Mouse (Mus musculus) liver, embryonic 14.5 days (tissue): ENCODE results near the gene Slx4ip.

Experiments used
- CTCF ChIP-seq: IDR thresholded peaks from 2 replicates; pipeline ENCODE4 v1.5.1; 2016; ENCODE audit warnings: antibody characterized with exemption, low read depth, control low read depth
- EP300 ChIP-seq: IDR thresholded peaks from 2 replicates; pipeline ENCODE4 v1.6.1; 2016; ENCODE audit warnings: antibody characterized with exemption, low read depth

GRCm38 (mm10) chr2:136909298-136909697 is 18.3 kb downstream of the Slx4ip start:
- TF ChIP-seq CTCF = no peak
- TF ChIP-seq EP300 = no peak
